Mouse (Mus musculus) thymus, postnatal 10 days (tissue): ENCODE measurements around the gene Comp.

ENCODE experiments used
- DNase-seq, 2 experiments: peaks; one replicate each; pipeline ENCODE4 v3.0.0; 2021; ENCODE audit warnings: low spot score in 2 of 2

Gene Comp

DNA sequence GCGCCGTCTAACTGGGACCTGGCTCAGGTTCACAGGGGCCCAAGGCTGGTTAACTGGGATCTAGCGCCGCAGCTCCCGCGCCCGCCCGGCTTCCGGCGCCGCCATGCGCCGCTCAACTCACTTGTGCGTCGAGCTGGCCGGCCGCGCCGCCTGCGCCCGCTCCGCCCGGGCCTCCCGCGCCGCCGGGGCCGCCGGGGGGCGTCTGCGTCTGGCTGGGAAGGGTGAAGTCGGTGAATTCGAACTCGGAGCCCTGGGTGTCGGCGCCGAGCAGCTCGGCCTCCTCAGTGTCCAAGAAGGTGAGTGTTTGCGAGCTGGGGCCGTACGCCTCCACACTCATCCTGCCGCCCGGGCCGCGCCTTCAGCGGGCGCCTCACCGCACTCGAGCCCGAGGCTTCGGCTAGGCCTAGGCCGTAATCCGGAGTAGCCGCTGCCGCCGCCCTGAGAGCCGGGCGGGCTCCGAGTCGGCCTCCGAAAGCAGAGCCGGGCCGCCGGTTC lies 20.7 kb upstream of the Comp start:
- DNase-seq: peak in 1 of 2 experiments; percentile 51

DNA sequence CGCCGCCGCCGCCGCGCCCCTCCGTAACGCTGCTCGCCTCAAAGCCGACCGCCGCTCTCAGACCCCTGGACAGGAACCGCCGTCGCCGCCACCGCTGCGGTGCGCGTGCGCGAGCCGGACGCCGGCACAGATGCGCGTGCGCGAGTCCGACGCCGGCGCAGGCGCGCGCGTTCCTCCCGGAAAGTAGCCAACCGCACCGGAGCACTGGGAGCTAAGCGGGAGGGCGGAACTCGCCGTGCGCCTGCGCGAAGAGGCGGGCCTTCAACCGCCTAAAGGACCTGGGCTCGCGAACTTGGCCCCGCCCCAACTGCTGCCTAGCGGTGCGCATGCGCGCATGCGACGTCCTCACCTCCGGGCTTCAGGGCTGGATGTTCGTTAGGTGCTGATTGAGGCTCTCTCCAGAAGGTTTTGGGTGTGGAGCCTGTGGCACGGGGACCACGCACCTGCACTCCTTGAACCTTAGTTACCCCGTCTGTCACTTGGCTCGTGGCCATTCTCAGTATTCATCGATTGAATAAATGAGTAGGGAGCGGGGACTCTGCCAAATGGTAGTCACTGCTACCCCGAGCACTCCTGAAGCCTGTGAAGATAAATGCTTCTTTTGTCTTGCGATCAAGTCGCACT lies 20.1 kb upstream of the Comp start, which contains the start of gene Upf1:
TSS of gene Upf1 (minus strand) at position 85 of the 624 bp plus-strand sequence.
- DNase-seq: peak; percentile 99 to 100

DNA sequence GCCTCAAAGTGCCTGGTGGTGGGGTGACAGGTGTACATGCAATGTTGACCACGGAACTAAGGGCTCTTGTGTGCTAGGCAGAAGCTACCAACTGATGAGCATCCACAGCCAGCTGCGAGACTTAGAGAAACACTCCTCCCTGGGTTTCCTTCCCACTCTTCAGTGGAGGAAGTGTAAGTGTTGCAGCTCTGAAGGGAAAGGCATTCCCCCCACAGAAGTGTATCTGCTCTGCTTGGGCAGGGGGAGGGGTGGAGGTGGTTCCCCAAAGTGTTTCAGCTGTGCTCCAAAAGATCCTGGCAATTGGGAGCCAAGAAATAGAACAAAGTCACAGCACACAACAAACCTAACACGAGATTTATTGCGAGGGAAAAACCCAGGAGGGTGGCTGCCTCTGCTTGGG lies 19.4 kb upstream of the Comp start:
- DNase-seq: no peak

DNA sequence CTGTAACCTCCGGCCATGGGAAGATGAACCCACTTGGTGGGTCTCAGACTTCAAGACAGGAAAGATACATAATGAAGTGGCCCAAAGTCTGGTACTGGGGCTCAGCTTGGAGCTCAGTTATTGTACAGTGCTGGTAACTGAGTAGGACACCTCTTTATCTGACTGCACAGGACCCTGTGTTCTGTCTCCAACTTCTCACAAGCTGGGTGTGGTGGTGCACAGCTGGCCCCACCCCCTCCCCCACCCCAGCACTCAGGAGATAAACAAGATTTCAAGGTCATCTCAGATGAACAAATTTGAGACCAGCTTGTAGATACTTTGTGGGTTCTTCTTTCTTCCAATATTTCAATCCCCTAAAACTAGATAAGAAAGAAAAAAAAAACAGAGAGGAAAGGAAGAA lies 17.2 kb upstream of the Comp start:
- DNase-seq: no peak

DNA sequence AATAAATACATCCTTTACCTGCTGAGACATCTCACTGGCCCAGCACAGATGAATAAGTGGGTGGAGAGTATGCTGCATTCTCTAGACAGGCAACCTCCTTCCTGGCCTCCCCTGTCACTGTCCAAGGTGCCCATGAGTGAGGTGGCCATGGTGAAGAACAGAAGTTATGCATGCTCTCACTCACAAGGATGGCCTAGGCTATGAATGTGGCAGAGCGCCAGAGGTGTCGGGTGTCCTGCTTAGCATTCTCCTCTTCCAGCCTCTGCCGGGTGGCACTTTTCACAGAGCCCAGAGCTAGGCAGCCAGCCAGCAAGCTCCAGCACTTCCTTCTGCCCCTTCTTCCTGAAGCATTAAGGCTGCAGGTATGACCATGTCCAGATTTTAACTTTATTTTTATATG lies 13.9 kb upstream of the Comp start:
- DNase-seq: no peak

DNA sequence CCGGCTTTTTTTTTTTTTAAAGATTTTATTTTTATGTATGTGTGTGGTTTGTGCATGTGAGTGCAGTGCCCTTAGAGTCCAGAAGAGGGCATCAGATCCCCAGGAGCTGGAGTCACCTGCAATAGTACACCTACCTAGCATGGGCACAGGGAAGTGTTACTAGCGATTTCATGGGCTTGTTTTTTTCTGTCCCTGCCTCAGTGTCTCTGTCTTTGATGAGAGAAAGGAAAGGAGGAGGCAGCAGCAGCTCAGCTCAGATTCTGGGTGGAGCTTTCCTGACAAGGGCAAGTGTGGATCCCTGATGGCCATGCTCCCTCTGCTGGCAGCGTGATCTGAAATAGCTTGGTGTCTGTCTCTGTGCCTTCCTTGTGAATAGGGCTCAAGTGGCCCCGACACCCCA lies 12.6 kb upstream of the Comp start:
- DNase-seq: no peak

DNA sequence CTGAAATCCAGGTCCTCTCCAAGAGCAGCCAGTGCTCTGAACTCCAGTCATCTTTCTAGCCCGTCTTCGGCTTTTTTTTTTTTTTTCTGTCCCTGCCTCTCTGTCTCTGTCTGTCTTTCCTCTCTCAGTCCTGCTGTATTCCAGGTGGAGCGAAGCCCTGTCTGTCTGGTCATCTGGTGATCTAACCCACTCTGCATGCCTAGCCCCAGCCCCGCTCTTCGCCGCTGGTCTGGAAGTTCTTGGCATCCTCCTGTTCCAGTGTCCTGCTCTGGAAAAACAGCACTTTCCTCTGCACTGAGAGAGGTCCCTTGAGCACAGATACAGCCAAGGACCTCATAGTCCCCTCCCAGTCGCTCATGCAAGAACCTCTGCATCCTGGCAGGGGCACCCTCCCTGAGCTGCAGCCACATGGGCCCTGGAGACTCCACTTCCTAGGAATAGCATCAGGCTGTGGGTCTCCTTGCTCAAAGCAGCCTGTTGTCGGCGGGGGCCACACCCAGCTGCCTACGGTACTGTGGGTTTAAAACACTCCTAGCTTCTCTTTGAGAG lies 11.8 kb upstream of the Comp start:
- DNase-seq: no peak

DNA sequence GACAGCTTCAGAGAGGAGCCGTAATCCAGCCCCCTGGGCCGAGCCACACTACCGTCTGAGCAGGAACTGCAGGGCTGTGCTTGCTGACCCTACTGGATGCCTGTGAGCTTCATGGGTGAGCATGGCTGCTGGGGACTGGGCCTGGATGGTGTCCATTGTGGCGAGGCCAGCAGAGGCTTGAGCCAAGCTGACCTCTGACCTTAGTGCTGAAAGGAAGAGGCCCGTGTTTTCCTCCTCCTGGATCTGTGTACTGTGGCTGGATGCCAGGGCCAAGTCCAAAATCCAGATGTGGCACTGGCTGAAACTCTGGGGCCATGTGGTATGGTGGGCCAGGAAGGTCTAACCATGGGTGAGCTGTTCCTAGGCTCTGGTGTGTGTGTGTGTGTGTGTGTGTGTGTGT lies 9.3 kb upstream of the Comp start:
- DNase-seq: no peak

DNA sequence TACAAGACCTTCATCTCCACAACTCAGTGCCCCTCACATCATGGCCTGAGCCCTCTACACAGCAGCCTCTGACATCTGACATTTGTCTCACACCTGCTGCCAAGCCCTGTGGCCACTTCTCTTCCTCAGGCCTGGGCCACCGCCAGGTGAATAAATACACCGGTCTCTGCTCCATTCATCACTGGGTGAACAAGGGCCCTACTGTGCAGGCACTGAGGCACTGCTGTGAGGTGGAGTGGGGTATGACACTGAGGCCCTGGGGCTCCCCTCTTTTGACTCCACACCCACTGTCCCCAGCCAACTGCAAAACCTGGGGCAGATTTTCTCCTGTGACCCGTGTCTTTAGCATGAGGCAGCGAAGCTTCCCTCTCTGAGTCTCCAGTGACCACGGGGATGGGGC lies 6.8 kb upstream of the Comp start:
- no peak for DNase-seq

DNA sequence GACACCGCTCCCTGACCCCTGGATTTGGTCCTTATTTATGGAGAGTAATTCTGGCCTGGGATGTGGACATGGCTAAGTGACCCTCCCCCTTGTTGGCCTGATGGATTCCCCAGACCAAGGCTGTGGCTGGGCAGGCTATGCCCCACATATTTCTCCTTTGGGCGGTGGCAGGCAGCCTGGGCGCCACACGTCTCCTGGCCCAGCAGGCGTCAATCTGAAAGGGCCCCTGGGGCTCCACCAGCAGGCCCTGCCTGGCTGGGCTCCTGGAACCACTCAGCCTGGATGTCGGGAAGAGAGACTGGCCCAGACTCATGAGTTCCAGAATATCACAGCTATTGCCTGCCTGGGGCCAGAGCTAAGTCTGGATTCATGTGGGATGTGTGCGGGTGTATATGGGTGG lies 2.9 kb upstream of the Comp start:
- no peak for DNase-seq

DNA sequence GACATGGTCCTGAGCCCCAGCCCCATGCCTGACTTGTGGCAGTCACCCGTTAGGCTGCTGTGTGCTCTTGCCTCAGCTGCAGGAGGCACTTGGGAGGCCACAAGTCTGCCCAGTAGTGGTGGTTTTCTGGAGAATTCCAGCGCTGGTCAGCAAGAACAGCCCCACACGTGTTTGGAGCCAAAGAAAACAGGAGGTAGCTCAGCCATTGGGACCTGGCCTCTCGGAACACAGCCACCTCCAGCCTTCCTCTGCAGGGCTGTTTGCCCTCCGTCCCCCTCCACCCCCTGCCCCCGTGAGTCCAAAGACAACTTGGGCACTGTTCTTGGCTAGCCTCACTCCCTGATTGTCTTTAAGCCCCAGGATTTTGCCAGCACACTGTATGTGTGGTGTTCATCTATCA lies 1.4 kb upstream of the Comp start:
- DNase-seq: no peak

DNA sequence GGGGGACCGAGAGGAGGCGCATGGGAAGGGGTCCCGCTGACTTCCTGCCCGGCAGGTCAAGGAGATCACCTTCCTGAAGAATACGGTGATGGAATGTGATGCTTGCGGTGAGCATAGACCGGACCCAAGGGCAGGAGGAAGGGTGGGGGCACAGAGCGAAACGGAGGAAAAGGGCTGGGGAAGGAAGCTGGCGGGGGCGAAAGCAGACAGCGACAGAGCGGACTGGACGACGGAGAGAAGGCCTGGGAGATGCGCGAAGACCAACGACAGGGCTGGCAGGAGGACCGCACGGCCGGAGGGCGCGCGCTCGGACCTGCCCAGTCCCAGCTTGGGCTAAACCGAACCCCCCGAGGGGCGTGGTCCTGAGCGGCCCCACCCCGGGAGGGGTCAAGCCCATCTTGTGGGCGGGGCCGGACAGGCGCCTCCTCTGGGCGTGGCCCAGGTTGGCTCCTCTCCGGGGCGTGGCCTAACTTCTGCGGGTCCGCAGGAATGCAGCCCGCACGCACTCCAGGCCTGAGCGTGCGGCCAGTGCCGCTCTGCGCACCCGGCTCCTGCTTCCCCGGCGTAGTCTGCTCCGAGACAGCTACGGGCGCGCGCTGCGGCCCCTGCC lies 1.1 kb downstream of the Comp start:
- DNase-seq: peak in 1 of 2 experiments; percentile 29

DNA sequence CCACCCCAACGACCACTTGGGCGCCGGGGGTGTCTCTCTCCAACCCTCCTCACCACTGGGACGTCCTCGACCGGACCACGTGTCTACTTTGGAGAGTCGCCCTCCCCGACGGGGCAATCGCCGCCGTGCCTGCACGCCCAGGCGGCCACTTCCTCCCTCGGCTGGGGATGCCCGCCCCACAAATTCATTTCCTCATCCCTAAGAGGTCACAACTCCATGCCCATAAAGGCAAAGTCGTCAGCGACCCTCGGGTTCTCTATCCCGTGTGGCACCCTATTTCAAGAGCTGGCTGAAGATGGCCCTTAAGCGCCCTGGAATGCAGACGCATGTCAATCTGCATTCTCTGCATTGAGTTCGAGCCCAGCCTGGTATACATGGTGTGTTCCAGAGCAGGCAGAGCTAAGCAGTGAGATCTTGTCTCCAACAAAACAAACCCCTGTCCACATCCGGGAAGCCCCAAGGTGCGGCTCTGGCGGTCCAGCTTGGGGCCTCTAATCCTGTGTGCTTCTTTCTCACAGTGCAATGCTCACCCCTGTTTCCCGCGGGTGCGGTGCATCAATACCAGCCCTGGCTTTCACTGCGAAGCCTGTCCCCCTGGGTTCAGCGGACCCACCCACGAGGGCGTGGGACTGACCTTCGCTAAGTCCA lies 2.0 kb downstream of the Comp start:
- DNase-seq: no peak

DNA sequence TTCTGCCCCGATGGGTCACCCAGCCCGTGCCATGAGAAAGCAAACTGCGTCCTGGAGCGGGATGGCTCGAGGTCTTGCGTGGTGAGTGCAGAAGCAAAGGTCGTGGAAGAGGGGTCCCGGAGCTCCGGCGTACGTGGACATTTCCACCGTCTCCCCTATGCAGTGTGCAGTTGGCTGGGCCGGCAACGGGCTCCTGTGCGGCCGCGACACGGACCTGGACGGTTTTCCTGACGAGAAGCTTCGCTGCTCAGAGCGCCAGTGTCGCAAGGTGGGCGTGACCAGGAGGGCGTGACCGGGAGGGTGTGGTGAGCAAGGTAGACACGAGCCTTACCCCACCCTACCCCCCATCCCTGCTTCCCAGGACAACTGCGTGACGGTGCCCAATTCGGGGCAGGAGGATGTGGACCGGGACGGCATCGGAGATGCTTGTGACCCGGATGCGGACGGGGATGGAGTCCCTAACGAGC lies 3.0 kb downstream of the Comp start:
- DNase-seq: no peak

DNA sequence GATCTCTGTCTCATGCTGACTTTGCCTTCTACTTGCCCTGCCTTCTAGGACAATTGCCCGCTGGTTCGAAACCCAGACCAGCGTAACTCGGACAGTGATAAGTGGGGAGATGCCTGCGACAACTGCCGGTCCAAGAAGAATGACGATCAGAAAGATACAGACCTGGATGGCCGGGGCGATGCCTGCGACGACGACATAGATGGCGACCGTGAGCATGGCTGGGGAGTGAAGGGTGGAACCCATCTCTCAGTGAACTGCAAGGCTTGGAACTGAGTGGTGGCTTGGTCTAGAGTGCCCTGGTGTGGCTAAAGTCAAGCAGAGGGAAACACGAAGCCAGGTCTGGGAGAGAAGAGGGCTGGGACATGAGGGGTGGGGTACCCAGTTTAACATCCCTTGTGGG lies 3.7 kb downstream of the Comp start:
- DNase-seq: no peak

DNA sequence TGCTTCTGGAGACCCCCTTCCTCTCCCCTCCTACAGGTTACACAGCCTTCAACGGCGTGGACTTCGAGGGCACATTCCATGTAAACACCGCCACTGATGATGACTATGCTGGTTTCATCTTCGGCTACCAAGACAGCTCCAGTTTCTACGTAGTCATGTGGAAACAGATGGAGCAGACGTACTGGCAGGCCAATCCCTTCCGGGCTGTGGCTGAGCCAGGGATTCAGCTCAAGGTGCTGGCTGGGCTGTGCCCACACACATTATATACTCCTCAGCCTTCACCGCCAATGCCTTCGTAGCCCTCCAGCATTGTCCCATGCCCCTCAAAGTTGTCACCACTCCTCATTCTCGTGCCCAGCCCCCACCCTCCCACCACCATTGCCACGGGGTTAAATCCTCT lies 6.7 kb downstream of the Comp start:
- DNase-seq: no peak

DNA sequence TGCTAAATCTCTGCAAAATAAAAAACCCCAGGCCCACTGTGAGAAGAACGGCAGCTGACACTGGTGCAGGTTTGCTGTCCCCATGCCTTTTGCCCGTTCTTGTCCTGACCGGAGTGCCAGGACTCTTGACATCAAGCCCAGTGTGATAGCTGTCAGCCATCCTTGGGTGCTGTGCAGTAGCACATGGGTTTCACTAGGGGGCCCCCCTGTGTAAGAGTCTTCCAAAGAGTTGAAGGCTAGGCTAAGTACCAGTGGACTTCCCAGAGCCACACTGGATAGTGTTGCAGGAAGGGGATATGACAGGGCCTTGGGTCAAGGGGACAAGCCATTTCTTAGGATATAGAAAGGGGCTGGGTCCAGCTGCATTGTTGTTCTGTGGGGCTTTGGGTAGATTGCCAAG lies 9.9 kb downstream of the Comp start:
- DNase-seq: peak; percentile 23 to 63

DNA sequence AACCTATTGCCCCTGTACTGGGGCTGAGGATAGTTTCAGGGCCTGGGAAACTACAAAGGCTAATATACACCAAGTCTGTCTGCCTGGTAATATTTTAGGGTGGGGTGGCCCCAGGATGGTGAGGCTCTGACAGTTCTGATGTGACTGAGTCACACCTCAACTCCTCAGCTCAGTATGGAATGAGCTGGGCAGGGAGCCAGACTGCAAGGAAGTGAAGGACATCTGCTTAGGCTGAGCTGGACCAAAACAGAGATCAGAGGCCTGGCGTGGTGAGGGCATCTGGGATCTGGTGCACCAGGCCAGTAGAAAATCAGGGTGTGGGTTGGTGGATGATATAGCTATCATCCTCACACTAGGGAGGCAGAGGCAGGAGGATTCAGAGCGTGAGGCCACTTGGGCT lies 16.3 kb downstream of the Comp start:
- DNase-seq: no peak

DNA sequence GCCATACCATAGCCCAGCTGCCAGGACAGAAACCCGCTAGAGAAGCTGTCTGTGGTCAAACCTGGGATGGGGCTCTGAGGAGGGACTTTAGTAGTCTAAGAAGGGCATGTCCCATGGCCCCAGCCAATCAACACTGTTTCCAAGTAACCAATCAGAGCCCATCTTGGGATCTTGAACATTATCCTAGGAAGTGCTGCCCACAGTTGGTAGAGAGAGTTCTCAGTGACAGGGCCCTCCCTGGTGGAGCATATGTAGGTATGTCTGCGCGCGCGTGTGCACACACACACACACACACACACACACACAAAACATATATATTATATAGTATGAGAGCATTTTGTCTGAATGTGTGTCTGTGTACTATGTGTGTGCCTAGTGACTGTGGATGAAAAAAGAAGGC lies 19.7 kb downstream of the Comp start:
- DNase-seq: no peak

DNA sequence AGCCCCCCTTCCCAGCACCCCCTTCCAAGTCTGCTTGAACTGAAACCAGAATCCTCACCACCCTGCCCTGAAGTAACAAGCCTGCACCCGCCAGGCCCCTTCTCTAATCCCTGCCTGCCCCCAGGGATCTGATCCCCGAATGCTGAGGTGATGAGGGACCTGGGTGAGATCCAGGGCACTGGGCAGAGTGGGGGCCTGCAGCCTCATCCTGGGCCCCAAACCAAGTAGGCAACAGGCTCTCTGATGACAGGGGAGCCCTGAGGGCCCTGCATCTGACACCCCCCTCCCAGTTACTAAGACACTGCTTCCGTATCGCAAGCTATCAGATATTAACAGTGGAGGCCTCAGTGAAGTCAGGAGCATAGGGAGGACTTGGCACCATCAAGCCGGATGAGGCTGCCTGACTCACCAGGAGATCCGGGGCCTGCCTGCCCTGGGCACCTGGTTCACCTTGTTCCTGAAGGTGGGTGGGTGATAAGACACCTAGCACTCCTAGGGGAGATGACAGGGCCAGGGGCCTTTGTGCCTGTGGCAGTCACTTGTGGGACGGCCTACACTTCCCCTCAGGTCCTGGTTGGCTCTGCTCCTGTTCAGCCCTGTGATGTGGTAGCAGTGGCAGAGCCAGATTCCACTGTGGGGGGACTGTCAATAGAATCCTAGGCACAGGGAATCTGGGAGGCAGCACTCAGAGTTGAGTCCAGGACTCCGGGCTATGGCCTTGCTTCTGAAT lies 21.1 kb downstream of the Comp start:
- DNase-seq: no peak

DNA sequence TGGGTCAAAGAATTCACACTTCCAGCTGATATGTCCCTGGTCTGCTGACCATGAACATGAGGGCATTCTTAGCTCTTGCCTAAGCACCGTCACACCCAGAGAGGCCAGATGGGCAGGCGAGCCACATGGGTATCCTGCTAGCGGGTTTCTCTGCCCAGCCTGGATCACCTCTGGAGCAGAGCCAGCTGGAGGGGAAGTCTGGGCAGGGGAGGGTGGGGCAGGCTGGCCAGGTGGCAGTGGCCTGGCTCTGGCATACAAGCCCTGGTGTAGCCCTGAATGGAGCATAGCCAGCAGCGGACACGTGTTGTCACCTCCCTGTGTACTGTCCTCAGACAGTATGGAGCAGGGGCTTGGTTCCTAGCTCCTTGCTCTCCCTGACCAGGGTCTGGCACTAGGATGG lies 22.3 kb downstream of the Comp start:
- DNase-seq: no peak

DNA sequence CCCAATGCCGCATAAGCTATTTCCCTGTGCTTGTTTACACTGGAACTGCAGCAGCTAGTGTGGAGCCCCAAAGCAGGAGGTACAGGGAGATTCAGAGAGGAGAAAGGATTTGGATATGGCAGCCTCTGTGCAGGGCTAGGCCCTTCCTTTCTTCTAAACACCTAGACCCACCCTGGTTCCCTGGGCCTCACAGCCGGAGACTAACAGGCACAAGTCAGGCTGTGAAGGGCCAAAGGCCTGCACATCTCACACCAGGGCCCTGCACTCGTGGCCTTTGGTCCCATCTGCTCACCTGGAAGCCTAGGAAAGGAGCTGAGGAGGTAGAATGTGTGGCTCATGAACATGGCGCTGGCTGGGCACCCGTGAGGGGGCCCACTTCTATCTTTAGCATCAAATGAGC lies 22.8 kb downstream of the Comp start:
- no peak for DNase-seq
